ENCODE assay signal across 8 mouse cellular contexts in the genomic region with DNA sequence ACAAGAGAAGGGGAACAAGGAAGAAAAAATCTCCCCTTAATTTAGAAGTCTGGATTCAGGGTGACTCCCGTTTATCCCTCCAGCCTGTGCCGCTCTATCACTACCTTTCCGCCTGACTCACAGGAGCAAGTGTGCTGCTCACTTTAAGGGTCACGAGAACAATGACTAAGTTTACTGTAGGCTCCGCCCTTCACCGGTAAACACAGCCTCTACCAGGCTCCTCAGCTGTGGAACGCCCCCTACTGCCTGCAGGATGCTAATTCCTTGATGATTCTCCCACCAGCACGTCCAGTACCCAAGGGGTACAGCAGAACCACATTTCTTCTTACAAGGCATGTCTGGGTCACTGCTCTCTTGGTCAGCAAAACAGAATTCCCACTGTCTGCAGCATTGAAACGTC.
DNase-seq lines count a peak whose midpoint lies in the region; ATAC-seq and TF ChIP-seq lines count a peak whose summit lies in the region.

No protein-coding gene starts in this region.

- no peak overlapping the region for H3K9ac ChIP-seq in liver, postnatal 0 days (replicated peaks)
- no peak overlapping the region for H3K9ac ChIP-seq in stomach, embryonic 16.5 days (ENCODE audit: low read length)

- 8% methylated on average over 9 of the region's 9 CpGs for WGBS in liver, postnatal 0 days (ENCODE audit: insufficient replicate concordance)
- 23% methylated on average over 9 of the region's 9 CpGs for WGBS in stomach, embryonic 16.5 days

- no peak for TF ChIP-seq EP300 in liver, postnatal 0 days (IDR thresholded peaks at IDR 0.05; ENCODE audit: low read depth)

- peak; percentile 25 for DNase-seq in urinary bladder, adult 2 months (ENCODE audit: low spot score)
- DNase-seq in urinary bladder, postnatal 10 days (ENCODE audit: low spot score) = no peak
- peak; percentile 78 for DNase-seq in embryo, embryonic 10.5 days (ENCODE audit: low spot score)
- DNase-seq in induced T-regulatory cell, adult 2 months (ENCODE audit: low read depth) = peak; percentile 32
- DNase-seq in liver, postnatal 0 days = peak; percentile 61
- no peak for DNase-seq in right cerebral cortex, postnatal 25 days
- no peak for DNase-seq in frontal cortex, postnatal 36 days (ENCODE audit: low spot score in 2 of 2)

- H3K36me3 ChIP-seq in liver, postnatal 0 days (replicated peaks; ENCODE audit: insufficient read depth, low read length) = no peaks in the 10 kb centered on the region
- no peaks in the 10 kb centered on the region for H3K36me3 ChIP-seq in stomach, embryonic 16.5 days (ENCODE audit: control insufficient read depth, insufficient read depth, low read length)

- no peaks in the 10 kb centered on the region for H3K27me3 ChIP-seq in liver, postnatal 0 days (ENCODE audit: insufficient read depth, low read length)
- H3K27me3 ChIP-seq in stomach, embryonic 16.5 days (ENCODE audit: control insufficient read depth, insufficient read depth, low read length) = peaks cover 7% of the 10 kb centered on the region

- H3K27ac ChIP-seq in liver, postnatal 0 days (ENCODE audit: low read depth) = no peak overlapping the region
- no peak overlapping the region for H3K27ac ChIP-seq in stomach, embryonic 16.5 days (ENCODE audit: low read length)

- peak; percentile 67 for ATAC-seq in liver, postnatal 0 days
- ATAC-seq in stomach, embryonic 16.5 days (ENCODE audit: insufficient read depth, low FRiP score) = peak; percentile 80; the same call in 1 of the 2 replicates

- no peaks in the 10 kb centered on the region for H3K9me3 ChIP-seq in liver, postnatal 0 days (ENCODE audit: low read length)
- no peaks in the 10 kb centered on the region for H3K9me3 ChIP-seq in stomach, embryonic 16.5 days (replicated peaks; ENCODE audit: control insufficient read depth, low read length)

- peak; percentile 61 for TF ChIP-seq CTCF in liver, postnatal 0 days (IDR thresholded peaks at IDR 0.05; ENCODE audit: low read depth)

- H3K4me3 ChIP-seq in liver, postnatal 0 days (ENCODE audit: low read depth, low read length) = no peak overlapping the region
- H3K4me3 ChIP-seq in stomach, embryonic 16.5 days (replicated peaks; ENCODE audit: low read length) = no peak overlapping the region

- H3K4me2 ChIP-seq in liver, postnatal 0 days (ENCODE audit: low read depth, low read length) = 0 out of 2 replicates have a peak overlapping the region, but pooled peaks have one; percentile 14
- no peak overlapping the region for H3K4me2 ChIP-seq in stomach, embryonic 16.5 days (ENCODE audit: low read depth, low read length)

- no peaks in the 10 kb centered on the region for H3K4me1 ChIP-seq in liver, postnatal 0 days (ENCODE audit: insufficient read depth)
- no peaks in the 10 kb centered on the region for H3K4me1 ChIP-seq in stomach, embryonic 16.5 days (ENCODE audit: control insufficient read depth, insufficient read depth, low read length)

Comparison
In these comparisons a context has a peak if more than half of its experiments do, and no peak if none do; other contexts are left out.
1. DNase-seq: peak in urinary bladder, adult 2 months (single experiment), embryo, embryonic 10.5 days (single experiment), induced T-regulatory cell, adult 2 months (single experiment) and liver, postnatal 0 days (single experiment); none in urinary bladder, postnatal 10 days (single experiment), right cerebral cortex, postnatal 25 days (single experiment) and frontal cortex, postnatal 36 days (0 of 2).